Mouse (Mus musculus) thymus, adult 2 months (tissue): ENCODE measurements around the gene Gm44790. TPM values are rescaled to one million over a fixed set of nuclear protein-coding genes. Genes with fewer than 3 reads are reported as not detected.
A peak's percentile ranks its signal among the peaks of the same experiment; 100 is the strongest.

Experiments used
- DNase-seq: peaks from one replicate; pipeline ENCODE4 v3.0.0; 2021
- H3K27ac ChIP-seq: fragments of 200-500 bp; 2 replicates; pipeline ENCODE4 v1.5.1; 2012; ENCODE audit warnings: low read length, control low read depth; ENCODE audit not compliant: control insufficient read depth, insufficient read depth
- H3K27me3 ChIP-seq: fragments of 200-500 bp; 2 replicates; pipeline ENCODE4 v1.6.1; 2012; ENCODE audit warnings: mild to moderate bottlenecking, low read length, moderate library complexity, mixed read lengths; ENCODE audit not compliant: control insufficient read depth, insufficient read depth
- H3K36me3 ChIP-seq: fragments of 200-500 bp; 2 replicates; pipeline ENCODE4 v1.6.1; 2012; ENCODE audit warnings: mild to moderate bottlenecking, low read length, moderate library complexity; ENCODE audit not compliant: control insufficient read depth, insufficient read depth
- H3K4me1 ChIP-seq: fragments of 200-500 bp; replicated peaks from 2 replicates; pipeline ENCODE4 v1.6.1; 2012; ENCODE audit warnings: low read length; ENCODE audit not compliant: control insufficient read depth, insufficient read depth
- H3K4me3 ChIP-seq: fragments of 200-500 bp; 2 replicates; pipeline ENCODE4 v1.5.1; 2012; ENCODE audit warnings: mild to moderate bottlenecking, low read length, control low read depth, moderate library complexity; ENCODE audit not compliant: control insufficient read depth, insufficient read depth
- CTCF ChIP-seq: fragments of 200-500 bp; IDR thresholded peaks from 2 replicates; pipeline ENCODE4 v1.5.1; 2012; ENCODE audit warnings: mild to moderate bottlenecking, control low read depth, low read length, moderate library complexity, borderline replicate concordance; ENCODE audit not compliant: control insufficient read depth, poor library complexity, insufficient read depth; ENCODE audit errors: extremely low read depth
- POLR2A ChIP-seq: fragments of 200-500 bp; IDR thresholded peaks from 2 replicates; pipeline ENCODE4 v1.6.1; 2012; ENCODE audit warnings: mild to moderate bottlenecking, low read length, control low read depth, moderate library complexity; ENCODE audit not compliant: control insufficient read depth, poor library complexity, insufficient read depth; ENCODE audit errors: extremely low read depth
- WGBS: fragments of 180-500 bp; shearing (Covaris S2); methylation state at CpG from one replicate; pipeline ENCODE4 v1.1.7; 2018; 5-methylcytosine and 5-hydroxymethylcytosine counted together
- polyA plus RNA-seq: library from polyadenylated mRNA; depleted of rRNA; stranded (reverse); fragments of >200 nt; gene quantifications from 2 replicates; pipeline ENCODE4 v1.2.3, GENCODE M21; 2012

Gene Gm44790
- polyA plus RNA-seq, 1 experiment: 32.5 TPM

- 0 out of 2 replicates have a peak, but pooled peaks cover 3% of the 10 kb centered on the region for H3K36me3 ChIP-seq
Measured at GRCm38 (mm10) chr6:86471317-86471716, 44.9 kb downstream of the Gm44790 start.

GRCm38 (mm10) chr6:86471760-86472099, 45.3 kb downstream of the Gm44790 start:
- WGBS: 6% methylated on average over 9 of the region's 9 CpGs
- DNase-seq: peak; percentile 9
- TF ChIP-seq CTCF: no peak
- no peak for TF ChIP-seq POLR2A
- Histone ChIP-seq H3K27me3 (no peaks in the 10 kb centered on the region), H3K27ac (peak overlapping the region; percentile 22), H3K4me3 (peak overlapping the region; percentile 50), H3K36me3 (0 out of 2 replicates have a peak, but pooled peaks cover 3% of the 10 kb centered on the region), H3K4me1 (peaks cover 18% of the 10 kb centered on the region)

More at GRCm38 (mm10) chr6:86471317-86471716, 44.9 kb downstream of the Gm44790 start:
- H3K4me1 ChIP-seq: peaks cover 18% of the 10 kb centered on the region
- no peak overlapping the region for H3K4me3 ChIP-seq
- no peak for DNase-seq
- WGBS: 85% methylated on average over 3 of the region's 3 CpGs
- no peak for TF ChIP-seq CTCF
- no peak for TF ChIP-seq POLR2A
- H3K27ac ChIP-seq: no peak overlapping the region
- no peaks in the 10 kb centered on the region for H3K27me3 ChIP-seq

DNA sequence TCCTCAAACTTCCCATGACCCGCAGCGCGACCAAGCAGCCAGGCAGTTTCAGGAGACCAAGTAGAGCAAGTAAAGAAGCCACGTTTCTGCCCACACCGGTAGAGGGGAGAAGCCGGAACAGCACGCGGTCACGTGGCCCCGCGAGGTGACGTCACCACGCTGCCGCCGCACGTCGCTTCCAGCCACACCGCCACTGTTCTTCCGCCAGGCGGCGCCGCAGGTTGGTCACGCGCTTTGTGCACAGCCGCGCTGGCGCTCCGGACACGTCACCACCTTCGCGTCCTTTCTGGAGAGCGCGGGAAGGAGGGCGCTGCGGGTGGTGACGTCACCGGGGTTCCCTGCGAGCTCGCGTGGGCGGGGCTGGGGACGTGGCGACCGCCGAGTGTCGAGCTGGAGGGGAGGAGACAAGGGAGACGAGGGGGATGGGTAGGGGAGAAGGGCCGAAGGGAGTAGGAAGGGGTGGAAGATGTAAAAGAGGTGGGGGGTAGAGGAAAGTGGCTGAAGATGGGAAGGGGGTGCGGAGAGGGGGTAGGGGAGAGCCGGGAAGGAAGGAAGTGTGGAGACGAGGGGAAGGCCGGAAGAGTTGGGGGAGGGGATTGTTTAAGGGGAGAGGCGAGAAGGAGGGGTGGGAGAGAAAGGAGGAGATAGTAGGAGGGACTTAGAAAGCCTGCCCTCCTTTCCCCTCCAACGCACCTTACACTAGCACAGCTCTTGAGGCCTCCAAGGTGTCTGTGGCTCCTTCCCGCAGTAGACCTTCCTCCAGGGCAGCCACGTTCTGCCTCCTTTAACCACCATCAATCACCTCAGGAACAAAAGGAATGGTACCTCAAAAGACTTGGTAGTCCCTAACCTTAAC, 45.9 kb downstream of the Gm44790 start:
- peak overlapping the region; percentile 73 for H3K27ac ChIP-seq
- under 1% methylated on average over 56 of the region's 56 CpGs for WGBS
- peak; percentile 100 for DNase-seq
- peaks cover 18% of the 10 kb centered on the region for H3K4me1 ChIP-seq
- 0 out of 2 replicates have a peak, but pooled peaks cover 3% of the 10 kb centered on the region for H3K36me3 ChIP-seq
- no peaks in the 10 kb centered on the region for H3K27me3 ChIP-seq
- peak overlapping the region; percentile 53 for H3K4me3 ChIP-seq
- TF ChIP-seq CTCF: peak; percentile 97
- peak; percentile 67 for TF ChIP-seq POLR2A

DNA sequence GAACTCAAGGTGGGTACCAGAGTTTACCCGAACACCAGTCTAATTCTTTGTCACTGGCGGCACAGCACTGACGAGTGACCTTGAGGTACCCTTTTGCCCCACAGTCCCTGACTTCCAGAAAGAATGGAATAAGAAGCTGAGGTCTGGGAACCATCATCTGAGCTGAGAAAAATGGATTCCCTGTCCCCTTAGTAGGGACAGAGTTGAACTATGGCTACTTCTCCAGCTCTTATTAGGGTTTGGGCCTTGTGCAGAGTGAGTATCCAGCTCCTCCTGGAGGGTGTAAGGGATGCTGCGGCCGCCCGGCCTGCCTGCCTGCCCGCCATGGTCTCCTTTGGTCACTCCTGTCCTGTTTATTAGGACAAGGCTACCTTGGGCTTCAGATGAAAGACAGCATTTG, 46.6 kb downstream of the Gm44790 start:
- no peaks in the 10 kb centered on the region for H3K27me3 ChIP-seq
- no peak for TF ChIP-seq CTCF
- no peak; the same call in 1 of the 2 replicates for TF ChIP-seq POLR2A
- WGBS: 85% methylated on average over 7 of the region's 7 CpGs
- peak overlapping the region; percentile 73 for H3K27ac ChIP-seq
- no peak for DNase-seq
- 0 out of 2 replicates have a peak, but pooled peaks cover 3% of the 10 kb centered on the region for H3K36me3 ChIP-seq
- peaks cover 18% of the 10 kb centered on the region for H3K4me1 ChIP-seq
- H3K4me3 ChIP-seq: peak overlapping the region; percentile 53; the same call in 1 of the 2 replicates

- WGBS: 97% methylated on average over 5 of the region's 5 CpGs
- H3K4me1 ChIP-seq: peaks cover 24% of the 10 kb centered on the region
- no peak overlapping the region for H3K4me3 ChIP-seq
- H3K27me3 ChIP-seq: no peaks in the 10 kb centered on the region
- 0 out of 2 replicates have a peak, but pooled peaks cover 3% of the 10 kb centered on the region for H3K36me3 ChIP-seq
- no peak overlapping the region for H3K27ac ChIP-seq
- no peak for DNase-seq
- TF ChIP-seq POLR2A (no peak), CTCF (no peak)
Measured at GRCm38 (mm10) chr6:86474072-86474471, 47.6 kb downstream of the Gm44790 start.

DNA sequence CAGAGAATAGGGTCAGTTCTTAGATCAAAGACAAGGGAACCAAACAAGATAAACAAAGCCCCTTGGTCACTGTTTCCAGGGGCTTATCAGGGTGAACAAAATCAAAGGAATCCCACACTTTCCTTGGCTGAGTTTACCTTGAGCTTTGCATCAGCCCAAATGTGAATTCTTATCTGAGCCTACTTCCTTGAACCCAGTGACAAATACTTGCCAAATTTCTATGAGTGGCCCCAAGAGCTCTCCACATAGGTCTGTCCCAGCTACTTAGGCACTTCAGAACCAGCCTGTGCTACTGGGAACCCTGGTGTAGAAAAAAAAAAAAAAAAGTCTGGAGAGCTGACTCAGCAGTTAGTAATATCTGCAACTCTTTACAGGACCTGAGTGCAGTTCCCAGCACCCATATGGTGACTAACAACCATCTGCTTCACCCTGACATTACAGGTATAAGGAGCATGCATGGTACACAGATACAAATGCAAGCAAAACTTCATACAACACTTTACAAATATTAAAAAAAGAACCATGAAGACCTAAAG, 48.3 kb downstream of the Gm44790 start:
- Histone ChIP-seq H3K4me1 (peaks cover 24% of the 10 kb centered on the region), H3K4me3 (no peak overlapping the region), H3K36me3 (0 out of 2 replicates have a peak, but pooled peaks cover 3% of the 10 kb centered on the region), H3K27me3 (no peaks in the 10 kb centered on the region), H3K27ac (no peak overlapping the region)
- TF ChIP-seq CTCF (no peak), POLR2A (no peak)
- no peak for DNase-seq
